Mouse (Mus musculus) layer of hippocampus, adult 18-20 months (tissue): Measurements from ENCODE around the gene Actrt2. TPM values are rescaled to one million over a fixed set of nuclear protein-coding genes. Genes with fewer than 3 reads are reported as not detected.

Experiments used
- DNase-seq, 2 experiments: peaks; one replicate each; pipeline ENCODE4 v3.0.0; 2022; ENCODE audit warnings: low spot score in 2 of 2
- total RNA-seq, 2 experiments: library from RNA; stranded (reverse); gene quantifications; 2 replicates each; pipeline ENCODE4 v1.2.3; 2021

Actrt2 gene
- total RNA-seq, 2 experiments from 2014 or later = not detected

GRCm38 (mm10) chr4:154683068-154683752 is 15.5 kb upstream of the Actrt2 start:
- DNase-seq = no peak

GRCm38 (mm10) chr4:154682311-154682710 is 14.6 kb upstream of the Actrt2 start:
- DNase-seq = no peak

- no peak for DNase-seq
Observed at GRCm38 (mm10) chr4:154675441-154676000, 7.9 kb upstream of the Actrt2 start.

GRCm38 (mm10) chr4:154674966-154675365 is 7.3 kb upstream of the Actrt2 start:
- DNase-seq = no peak

- peak; percentile 9 to 54 for DNase-seq
Observed at GRCm38 (mm10) chr4:154674541-154674940, 6.9 kb upstream of the Actrt2 start.

GRCm38 (mm10) chr4:154673986-154674385 is 6.3 kb upstream of the Actrt2 start:
- no peak for DNase-seq

GRCm38 (mm10) chr4:154672027-154672426 is 4.4 kb upstream of the Actrt2 start:
- no peak for DNase-seq

- no peak for DNase-seq
Observed at GRCm38 (mm10) chr4:154671232-154671912, 3.7 kb upstream of the Actrt2 start.

- DNase-seq = no peak
Observed at GRCm38 (mm10) chr4:154662681-154663215, 4.9 kb downstream of the Actrt2 start.

GRCm38 (mm10) chr4:154661256-154661655 is 6.4 kb downstream of the Actrt2 start:
- DNase-seq = no peak

GRCm38 (mm10) chr4:154660025-154660424 is 7.6 kb downstream of the Actrt2 start:
- no peak for DNase-seq

- peak in 1 of 2 experiments; percentile 43 for DNase-seq
Observed at GRCm38 (mm10) chr4:154655134-154655910, 12.3 kb downstream of the Actrt2 start.

- DNase-seq = no peak
Observed at GRCm38 (mm10) chr4:154652494-154652893, 15.2 kb downstream of the Actrt2 start.

GRCm38 (mm10) chr4:154649083-154649747 is 18.5 kb downstream of the Actrt2 start:
- no peak for DNase-seq

GRCm38 (mm10) chr4:154642496-154642895 is 25.2 kb downstream of the Actrt2 start:
- DNase-seq = no peak

- no peak for DNase-seq
Observed at GRCm38 (mm10) chr4:154641296-154642110, 26.2 kb downstream of the Actrt2 start.

GRCm38 (mm10) chr4:154640443-154641295 is 27.0 kb downstream of the Actrt2 start:
- no peak for DNase-seq

- no peak for DNase-seq
Observed at GRCm38 (mm10) chr4:154639591-154640442, 27.9 kb downstream of the Actrt2 start.
